Mouse (Mus musculus) liver, postnatal 0 days (tissue): Measurements from ENCODE around the gene Kcnq5.

ENCODE experiments used
- CTCF ChIP-seq: sonication (generic); IDR thresholded peaks from 2 replicates; pipeline ENCODE4 v1.5.1; 2016; ENCODE audit warnings: antibody characterized with exemption, low read depth
- EP300 ChIP-seq: IDR thresholded peaks from 2 replicates; pipeline ENCODE4 v1.6.1; 2016; ENCODE audit warnings: antibody characterized with exemption, low read depth, mild to moderate bottlenecking

DNA sequence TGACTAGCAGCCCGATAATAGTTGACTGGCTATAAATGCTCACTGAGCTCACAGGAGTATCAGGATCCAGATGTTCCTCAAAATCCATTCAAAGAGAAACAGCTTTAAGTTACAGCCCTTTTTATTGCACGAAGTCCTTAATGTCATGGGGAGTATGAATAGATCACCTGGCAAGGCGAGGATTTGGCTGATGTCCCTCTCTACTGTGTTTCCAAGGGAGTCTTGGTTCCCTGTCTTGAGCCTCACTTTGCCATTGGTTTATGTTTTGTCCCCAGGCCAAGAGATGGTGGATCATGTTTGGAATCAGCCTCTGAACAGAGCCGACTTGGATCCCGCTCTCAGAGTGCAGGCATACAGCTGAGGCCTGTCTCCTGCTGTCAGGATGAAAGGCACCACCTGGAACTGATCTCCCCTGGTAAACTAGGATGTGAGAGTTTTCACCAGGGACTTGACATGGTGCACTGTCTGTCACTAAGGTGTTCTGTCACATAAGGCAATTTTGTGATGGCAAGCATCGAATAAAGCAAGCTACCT lies 570.5 kb downstream of the Kcnq5 start:
- TF ChIP-seq EP300 (no peak), CTCF (no peak)
